Mouse (Mus musculus) liver, embryonic 13.5 days (tissue): ENCODE measurements at regions not wholly inside any gene's neighbourhood (a gene's known extent, or its start where the extent isn't known, plus 50 kb on each side); places are given as distances from the start of the nearest gene placed in this dataset.

ENCODE experiments used
- ATAC-seq: fragments of 200-750 bp; cut with Nextera tagmentation; 2 replicates; pipeline ENCODE4 v1.8.0; 2017; ENCODE audit warnings: low read depth, mild to moderate bottlenecking, moderate number of reproducible peaks, moderate library complexity
- DNase-seq: peaks from one replicate; pipeline ENCODE4 v3.0.0; 2022
- H3K27ac ChIP-seq: fragments of 300-500 bp; sonication (generic); 2 replicates; pipeline ENCODE4 v1.5.1; 2015; ENCODE audit warnings: moderate library complexity, mild to moderate bottlenecking, inconsistent platforms
- H3K27me3 ChIP-seq: fragments of 300-500 bp; sonication (generic); 2 replicates; pipeline ENCODE4 v1.6.1; 2015; ENCODE audit warnings: mild to moderate bottlenecking, inconsistent platforms
- H3K36me3 ChIP-seq: fragments of 300-500 bp; sonication (generic); 2 replicates; pipeline ENCODE4 v1.6.1; 2015; ENCODE audit warnings: mild to moderate bottlenecking, inconsistent platforms
- H3K4me1 ChIP-seq: fragments of 300-500 bp; sonication (generic); replicated peaks from 2 replicates; pipeline ENCODE4 v1.6.1; 2015; ENCODE audit warnings: inconsistent platforms
- H3K4me2 ChIP-seq: fragments of 300-500 bp; sonication (generic); 2 replicates; pipeline ENCODE4 v1.6.1; 2015; ENCODE audit warnings: inconsistent platforms, mild to moderate bottlenecking, moderate library complexity
- H3K4me3 ChIP-seq: fragments of 300-500 bp; sonication (generic); replicated peaks from 2 replicates; pipeline ENCODE4 v1.5.1; 2015; ENCODE audit warnings: mild to moderate bottlenecking, inconsistent platforms
- H3K9ac ChIP-seq: fragments of 300-500 bp; sonication (generic); 2 replicates; pipeline ENCODE4 v1.6.1; 2015; ENCODE audit warnings: mild to moderate bottlenecking, inconsistent platforms
- H3K9me3 ChIP-seq: fragments of 300-500 bp; sonication (generic); replicated peaks from 2 replicates; pipeline ENCODE4 v1.6.1; 2016; ENCODE audit warnings: inconsistent platforms
- WGBS: fragments of 180-500 bp; shearing (Covaris S2); methylation state at CpG from one replicate; pipeline ENCODE4 v1.1.7; 2015; ENCODE audit not compliant: insufficient replicate concordance; 5-methylcytosine and 5-hydroxymethylcytosine counted together

GRCm38 (mm10) chr4:105531651-105532425, 257.8 kb upstream of the Gm12728 start:
- Histone ChIP-seq H3K9ac (no peak overlapping the region), H3K4me3 (no peak overlapping the region), H3K27me3 (no peaks in the 10 kb centered on the region), H3K4me1 (no peaks in the 10 kb centered on the region), H3K9me3 (no peaks in the 10 kb centered on the region), H3K36me3 (no peaks in the 10 kb centered on the region), H3K27ac (no peak overlapping the region), H3K4me2 (no peak overlapping the region)
- 74% methylated on average over 16 of the region's 16 CpGs for WGBS
- DNase-seq: no peak
- no peak for ATAC-seq

GRCm38 (mm10) chr4:105535451-105535850, 254.2 kb upstream of the Gm12728 start:
- Histone ChIP-seq H3K27me3 (no peaks in the 10 kb centered on the region), H3K4me3 (no peak overlapping the region), H3K4me2 (no peak overlapping the region), H3K9ac (no peak overlapping the region), H3K4me1 (no peaks in the 10 kb centered on the region), H3K36me3 (no peaks in the 10 kb centered on the region), H3K27ac (no peak overlapping the region), H3K9me3 (no peaks in the 10 kb centered on the region)
- DNase-seq (no peak), ATAC-seq (no peak)
- 56% methylated on average over 6 of the region's 6 CpGs for WGBS

- WGBS: 67% methylated on average over 2 of the region's 2 CpGs
- ATAC-seq: no peak
These were observed 244.2 kb upstream of the Gm12728 start for GRCm38 (mm10) chr4:105545486-105545885.

GRCm38 (mm10) chr4:105549744-105550440, 239.8 kb upstream of the Gm12728 start:
- Histone ChIP-seq H3K27ac (no peak overlapping the region), H3K36me3 (no peaks in the 10 kb centered on the region), H3K4me1 (no peaks in the 10 kb centered on the region), H3K9me3 (no peaks in the 10 kb centered on the region), H3K4me3 (no peak overlapping the region), H3K9ac (no peak overlapping the region), H3K27me3 (no peaks in the 10 kb centered on the region), H3K4me2 (no peak overlapping the region)
- WGBS: 56% methylated on average over 7 of the region's 7 CpGs
- ATAC-seq (no peak), DNase-seq (no peak)

More at GRCm38 (mm10) chr4:105545486-105545885, 244.2 kb upstream of the Gm12728 start:
- no peaks in the 10 kb centered on the region for H3K4me1 ChIP-seq
- H3K27ac ChIP-seq: no peak overlapping the region
- H3K27me3 ChIP-seq: no peaks in the 10 kb centered on the region
- H3K9ac ChIP-seq: no peak overlapping the region
- no peaks in the 10 kb centered on the region for H3K9me3 ChIP-seq
- no peaks in the 10 kb centered on the region for H3K36me3 ChIP-seq
- no peak for DNase-seq
- no peak overlapping the region for H3K4me3 ChIP-seq
- H3K4me2 ChIP-seq: no peak overlapping the region

- Histone ChIP-seq H3K27me3 (no peaks in the 10 kb centered on the region), H3K36me3 (no peaks in the 10 kb centered on the region), H3K27ac (no peak overlapping the region), H3K4me2 (no peak overlapping the region), H3K9ac (no peak overlapping the region), H3K4me1 (no peaks in the 10 kb centered on the region), H3K9me3 (no peaks in the 10 kb centered on the region), H3K4me3 (no peak overlapping the region)
- DNase-seq (no peak), ATAC-seq (no peak)
- 69% methylated on average over 4 of the region's 4 CpGs for WGBS
These were observed 237.5 kb upstream of the Gm12728 start for GRCm38 (mm10) chr4:105551966-105552685.

GRCm38 (mm10) chr4:105554994-105555393, 234.7 kb upstream of the Gm12728 start:
- 65% methylated on average over 8 of the region's 8 CpGs for WGBS
- no peaks in the 10 kb centered on the region for H3K9me3 ChIP-seq
- no peak overlapping the region for H3K27ac ChIP-seq
- ATAC-seq: no peak
- no peak for DNase-seq
- H3K27me3 ChIP-seq: no peaks in the 10 kb centered on the region
- no peak overlapping the region for H3K4me2 ChIP-seq
- no peaks in the 10 kb centered on the region for H3K4me1 ChIP-seq
- no peak overlapping the region for H3K9ac ChIP-seq
- H3K36me3 ChIP-seq: no peaks in the 10 kb centered on the region
- H3K4me3 ChIP-seq: no peak overlapping the region

- DNase-seq: no peak
- no peak overlapping the region for H3K9ac ChIP-seq
- H3K4me1 ChIP-seq: no peaks in the 10 kb centered on the region
- H3K27ac ChIP-seq: no peak overlapping the region
- no peak overlapping the region for H3K4me3 ChIP-seq
- H3K9me3 ChIP-seq: no peaks in the 10 kb centered on the region
- WGBS: 84% methylated on average over 3 of the region's 3 CpGs
- ATAC-seq: no peak
- no peaks in the 10 kb centered on the region for H3K36me3 ChIP-seq
- no peak overlapping the region for H3K4me2 ChIP-seq
- no peaks in the 10 kb centered on the region for H3K27me3 ChIP-seq
These were observed 233.7 kb upstream of the Gm12728 start for GRCm38 (mm10) chr4:105555941-105556340.

GRCm38 (mm10) chr4:105557396-105557795, 232.3 kb upstream of the Gm12728 start:
- no peaks in the 10 kb centered on the region for H3K36me3 ChIP-seq
- no peaks in the 10 kb centered on the region for H3K27me3 ChIP-seq
- no peaks in the 10 kb centered on the region for H3K9me3 ChIP-seq
- ATAC-seq: no peak
- no peak overlapping the region for H3K9ac ChIP-seq
- H3K4me3 ChIP-seq: no peak overlapping the region
- H3K4me2 ChIP-seq: no peak overlapping the region
- WGBS: 65% methylated on average over 2 of the region's 2 CpGs
- no peak for DNase-seq
- no peaks in the 10 kb centered on the region for H3K4me1 ChIP-seq
- no peak overlapping the region for H3K27ac ChIP-seq

GRCm38 (mm10) chr4:105560055-105560454, 229.6 kb upstream of the Gm12728 start:
- H3K9me3 ChIP-seq: no peaks in the 10 kb centered on the region
- 53% methylated on average over 3 of the region's 3 CpGs for WGBS
- no peaks in the 10 kb centered on the region for H3K4me1 ChIP-seq
- H3K4me3 ChIP-seq: no peak overlapping the region
- no peak overlapping the region for H3K9ac ChIP-seq
- no peak overlapping the region for H3K27ac ChIP-seq
- ATAC-seq (no peak), DNase-seq (no peak)
- H3K27me3 ChIP-seq: no peaks in the 10 kb centered on the region
- H3K4me2 ChIP-seq: no peak overlapping the region
- H3K36me3 ChIP-seq: no peaks in the 10 kb centered on the region

GRCm38 (mm10) chr4:105560781-105561180, 228.9 kb upstream of the Gm12728 start:
- no peak overlapping the region for H3K27ac ChIP-seq
- ATAC-seq (no peak), DNase-seq (no peak)
- no peak overlapping the region for H3K4me2 ChIP-seq
- no peaks in the 10 kb centered on the region for H3K36me3 ChIP-seq
- H3K9ac ChIP-seq: no peak overlapping the region
- H3K4me3 ChIP-seq: no peak overlapping the region
- WGBS: 51% methylated on average over 3 of the region's 3 CpGs
- H3K27me3 ChIP-seq: no peaks in the 10 kb centered on the region
- no peaks in the 10 kb centered on the region for H3K9me3 ChIP-seq
- H3K4me1 ChIP-seq: no peaks in the 10 kb centered on the region

GRCm38 (mm10) chr4:105561611-105562010, 228.1 kb upstream of the Gm12728 start:
- H3K27me3 ChIP-seq: no peaks in the 10 kb centered on the region
- H3K4me1 ChIP-seq: peaks cover 8% of the 10 kb centered on the region
- ATAC-seq (no peak), DNase-seq (no peak)
- 45% methylated on average over 3 of the region's 3 CpGs for WGBS
- H3K4me2 ChIP-seq: no peak overlapping the region
- no peak overlapping the region for H3K27ac ChIP-seq
- H3K9me3 ChIP-seq: no peaks in the 10 kb centered on the region
- H3K36me3 ChIP-seq: no peaks in the 10 kb centered on the region
- no peak overlapping the region for H3K4me3 ChIP-seq
- H3K9ac ChIP-seq: no peak overlapping the region
